Mouse (Mus musculus): ENCODE data around the gene Olfr1491.

The Olfr1491 gene

GRCm38 (mm10) chr19:13696968-13697367, at the start of gene Olfr1491:
TSS of gene Olfr1491 (plus strand) at chr19:13697268.
- no peak for DNase-seq (ENCODE audit: low spot score in 2 of 2)

DNA sequence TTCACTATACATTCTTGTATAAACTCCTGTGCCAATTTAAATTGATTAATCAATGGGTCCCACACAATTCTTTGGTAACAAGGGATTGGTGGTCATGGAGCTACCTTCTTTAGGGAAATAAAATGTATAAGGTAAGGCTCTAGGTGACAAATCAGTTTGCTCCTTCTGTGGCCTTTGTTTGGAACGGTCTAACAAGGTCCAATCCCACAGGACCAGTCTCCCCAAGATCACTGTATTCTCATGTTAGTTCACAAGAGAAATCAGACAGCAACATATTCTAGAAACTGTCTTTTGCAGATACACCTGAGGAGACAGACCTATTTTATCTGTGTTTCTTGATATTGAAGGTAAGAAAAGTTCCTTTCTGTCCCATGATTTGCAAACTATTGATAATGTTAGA, 46.3 kb upstream of the Olfr1491 start, which contains the start of gene Olfr1490:
Gene Olfr1490, plus strand, starts transcription at position 301 of the 400 bp plus-strand sequence.
- no peak for DNase-seq (ENCODE audit: low spot score in 2 of 2)

DNA sequence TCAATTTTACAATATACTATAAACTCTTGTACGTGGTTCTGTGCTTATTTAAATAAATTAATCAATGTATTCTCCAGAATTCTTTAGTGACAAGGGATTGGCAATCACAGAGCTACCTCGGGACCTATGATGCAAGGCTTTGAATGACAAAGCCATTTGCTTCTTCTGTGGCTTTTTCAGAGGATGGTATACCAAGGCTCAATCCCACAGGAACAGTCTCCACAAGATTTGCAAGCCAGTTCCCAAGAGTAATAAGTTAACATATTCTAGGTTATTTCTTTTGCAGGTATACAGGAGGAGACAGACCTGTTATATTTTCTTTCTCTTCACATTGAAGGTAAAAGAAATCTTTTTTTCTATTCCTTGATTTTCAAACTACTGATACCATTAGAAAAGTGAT, 25.9 kb downstream of the Olfr1491 start, which contains the start of gene Olfr1493-ps1:
Gene Olfr1493-ps1, plus strand, starts transcription at position 301 of the 400 bp plus-strand sequence.
- DNase-seq (ENCODE audit: low spot score in 2 of 2): no peak

- no peak for DNase-seq (ENCODE audit: low spot score in 2 of 2)
Observed at GRCm38 (mm10) chr19:13739428-13739827, 42.4 kb downstream of the Olfr1491 start, which contains the start of gene Olfr1494. TSS of gene Olfr1494 (plus strand) at chr19:13739728.

DNA sequence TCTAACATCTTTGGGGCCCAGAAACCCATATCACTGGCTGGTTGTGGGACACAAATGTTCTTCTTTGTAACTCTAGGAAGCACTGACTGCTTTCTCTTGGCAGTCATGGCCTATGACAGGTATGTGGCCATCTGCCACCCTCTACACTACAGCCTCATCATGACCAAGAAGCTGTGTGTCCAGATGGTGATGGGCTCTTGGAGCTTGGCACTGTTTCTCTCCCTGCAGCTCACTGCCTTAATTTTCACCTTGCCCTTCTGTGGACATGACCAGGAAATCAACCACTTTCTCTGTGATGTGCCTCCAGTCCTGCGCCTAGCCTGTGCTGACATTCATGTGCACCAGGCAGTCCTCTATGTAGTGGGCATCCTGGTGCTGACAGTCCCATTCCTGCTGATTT, 52.3 kb downstream of the Olfr1491 start:
- DNase-seq (ENCODE audit: low spot score in 2 of 2): no peak
